Mouse (Mus musculus) adrenal gland, postnatal 14 days (tissue): ENCODE measurements around the gene Eprs. TPM values are rescaled to one million over a fixed set of nuclear protein-coding genes. Genes with fewer than 3 reads are reported as not detected.
A peak's percentile ranks its signal among the peaks of the same experiment; 100 is the strongest.
"Not testable (repeated sequence)": the region's sequence is repeated elsewhere in the genome, so short reads cannot be mapped to it uniquely, and the experiment has no call there.

Experiments
- DNase-seq: peaks from one replicate; pipeline ENCODE4 v3.0.0; 2021; ENCODE audit warnings: mixed read lengths
- long read RNA-seq, 2 experiments: library from polyadenylated mRNA; stranded (forward); transcript quantifications; one replicate each; pipeline ENCODE4 v2.0.0; 2021
- total RNA-seq: library from RNA; stranded (reverse); gene quantifications from 2 replicates; pipeline ENCODE4 v1.2.3, GENCODE M21; 2021

Gene Eprs
- total RNA-seq: 170 and 183 TPM in 2 replicates
- long read RNA-seq, experiment 1, full-length matches to known transcripts: 89 of 117 reads
- long read RNA-seq, experiment 1, partial matches to known transcripts: 17 of 117 reads
- long read RNA-seq, experiment 1, other reads (novel, unspliced or antisense): 11 of 117 reads
- long read RNA-seq, experiment 2, full-length matches to known transcripts: 118 of 147 reads
- long read RNA-seq, experiment 2, partial matches to known transcripts: 17 of 147 reads
- long read RNA-seq, experiment 2, other reads (novel, unspliced or antisense): 12 of 147 reads

- peak; percentile 99 for DNase-seq
Measured at GRCm38 (mm10) chr1:185362677-185363520, at the start of gene Eprs. Gene Eprs, plus strand, starts transcription at chr1:185363044.

GRCm38 (mm10) chr1:185314546-185314945 is 48.3 kb upstream of the Eprs start:
- DNase-seq: no peak

- DNase-seq: no peak
Measured at GRCm38 (mm10) chr1:185315846-185316568, 46.8 kb upstream of the Eprs start.

GRCm38 (mm10) chr1:185327754-185328345 is 35.0 kb upstream of the Eprs start:
- not testable (repeated sequence) for DNase-seq

GRCm38 (mm10) chr1:185328721-185329610 is 33.9 kb upstream of the Eprs start, which contains the start of gene Iars2:
Gene Iars2, minus strand, starts transcription at chr1:185329396.
- DNase-seq: peak; percentile 95

- no peak for DNase-seq
Measured at GRCm38 (mm10) chr1:185329851-185330250, 33.0 kb upstream of the Eprs start.

- DNase-seq: no peak
Measured at GRCm38 (mm10) chr1:185331364-185331763, 31.5 kb upstream of the Eprs start.

GRCm38 (mm10) chr1:185331983-185332430 is 30.8 kb upstream of the Eprs start, which contains the start of gene Bpnt1:
Gene Bpnt1, plus strand, starts transcription at chr1:185332149.
- DNase-seq: peak; percentile 95

GRCm38 (mm10) chr1:185333651-185334050 is 29.2 kb upstream of the Eprs start:
- DNase-seq: no peak

- DNase-seq: no peak
Measured at GRCm38 (mm10) chr1:185334136-185334535, 28.7 kb upstream of the Eprs start.

GRCm38 (mm10) chr1:185335231-185335765 is 27.5 kb upstream of the Eprs start:
- DNase-seq: no peak

- no peak for DNase-seq
Measured at GRCm38 (mm10) chr1:185336535-185336934, 26.3 kb upstream of the Eprs start.

- no peak for DNase-seq
Measured at GRCm38 (mm10) chr1:185342441-185342840, 20.4 kb upstream of the Eprs start.

- no peak for DNase-seq
Measured at GRCm38 (mm10) chr1:185343422-185343821, 19.4 kb upstream of the Eprs start.

- DNase-seq: peak; percentile 18
Measured at GRCm38 (mm10) chr1:185346188-185346587, 16.7 kb upstream of the Eprs start.

GRCm38 (mm10) chr1:185349741-185350140 is 13.1 kb upstream of the Eprs start:
- no peak for DNase-seq

- DNase-seq: no peak
Measured at GRCm38 (mm10) chr1:185350611-185351010, 12.2 kb upstream of the Eprs start.

GRCm38 (mm10) chr1:185352151-185352550 is 10.7 kb upstream of the Eprs start:
- no peak for DNase-seq

- no peak for DNase-seq
Measured at GRCm38 (mm10) chr1:185353351-185353750, 9.5 kb upstream of the Eprs start.

- DNase-seq: no peak
Measured at GRCm38 (mm10) chr1:185354731-185355130, 8.1 kb upstream of the Eprs start.

- DNase-seq: no peak
Measured at GRCm38 (mm10) chr1:185356246-185356645, 6.6 kb upstream of the Eprs start.
